Mouse (Mus musculus) ES-E14 (cell line): ENCODE measurements around the gene Tada3.

Source experiments
- HCFC1 ChIP-seq: IDR thresholded peaks from 2 replicates; pipeline ENCODE4 v1.6.1; 2012; ENCODE audit warnings: low read length, inconsistent platforms, borderline replicate concordance; ENCODE audit not compliant: insufficient read depth
- MAFK ChIP-seq: IDR thresholded peaks from 2 replicates; pipeline ENCODE4 v1.6.1; 2014; ENCODE audit warnings: mild to moderate bottlenecking, low read depth, low read length, inconsistent platforms; ENCODE audit not compliant: insufficient read depth
- ZC3H11A ChIP-seq: IDR thresholded peaks from 2 replicates; pipeline ENCODE4 v1.6.1; 2012; ENCODE audit warnings: low read depth, mild to moderate bottlenecking, inconsistent platforms, low read length, borderline replicate concordance

- no peak for TF ChIP-seq HCFC1
- no peak for TF ChIP-seq ZC3H11A
- no peak for TF ChIP-seq MAFK
These were observed 14.8 kb upstream of the Tada3 start for GRCm38 (mm10) chr6:113392387-113393071.
